Mouse (Mus musculus) intestine, embryonic 15.5 days (tissue): ENCODE measurements around the gene Rnf208. TPM values are rescaled to one million over a fixed set of nuclear protein-coding genes. Genes with fewer than 3 reads are reported as not detected.
"Not testable (repeated sequence)": the region's sequence is repeated elsewhere in the genome, so short reads cannot be mapped to it uniquely, and the experiment has no call there.

Experiments used
- ATAC-seq: fragments of 200-750 bp; cut with Nextera tagmentation; 2 replicates; pipeline ENCODE4 v1.8.0; 2017; ENCODE audit warnings: moderate TSS enrichment, moderate library complexity
- H3K27ac ChIP-seq: fragments of 300-500 bp; sonication (generic); 2 replicates; pipeline ENCODE4 v1.5.1; 2015; ENCODE audit warnings: mild to moderate bottlenecking, inconsistent platforms
- H3K27me3 ChIP-seq: fragments of 300-500 bp; sonication (generic); replicated peaks from 2 replicates; pipeline ENCODE4 v1.6.1; 2015; ENCODE audit warnings: inconsistent platforms
- H3K36me3 ChIP-seq: fragments of 300-500 bp; sonication (generic); 2 replicates; pipeline ENCODE4 v1.6.1; 2015; ENCODE audit warnings: inconsistent platforms
- H3K4me1 ChIP-seq: fragments of 300-500 bp; sonication (generic); replicated peaks from 2 replicates; pipeline ENCODE4 v1.6.1; 2015; ENCODE audit warnings: inconsistent platforms
- H3K4me2 ChIP-seq: fragments of 300-500 bp; sonication (generic); replicated peaks from 2 replicates; pipeline ENCODE4 v1.6.1; 2015; ENCODE audit warnings: mild to moderate bottlenecking, inconsistent platforms
- H3K4me3 ChIP-seq: fragments of 300-500 bp; sonication (generic); replicated peaks from 2 replicates; pipeline ENCODE4 v1.5.1; 2015; ENCODE audit warnings: inconsistent platforms
- H3K9ac ChIP-seq: fragments of 300-500 bp; sonication (generic); 2 replicates; pipeline ENCODE4 v1.6.1; 2015; ENCODE audit warnings: inconsistent platforms
- H3K9me3 ChIP-seq: fragments of 300-500 bp; sonication (generic); 2 replicates; pipeline ENCODE4 v1.6.1; 2016; ENCODE audit warnings: inconsistent platforms
- WGBS: fragments of 180-500 bp; shearing (Covaris S2); methylation state at CpG from one replicate; pipeline ENCODE4 v1.1.7; 2015; 5-methylcytosine and 5-hydroxymethylcytosine counted together
- polyA plus RNA-seq: library from polyadenylated mRNA; unstranded; fragments of >200 nt; fragmentation: Nextera tagmentation; extraction: Ambion mirVana; gene quantifications from 2 replicates; pipeline ENCODE4 v1.2.1, GENCODE M21; 2015

Rnf208 gene
- polyA plus RNA-seq, 1 experiment from 2014 or later, result 19.0 TPM

DNA sequence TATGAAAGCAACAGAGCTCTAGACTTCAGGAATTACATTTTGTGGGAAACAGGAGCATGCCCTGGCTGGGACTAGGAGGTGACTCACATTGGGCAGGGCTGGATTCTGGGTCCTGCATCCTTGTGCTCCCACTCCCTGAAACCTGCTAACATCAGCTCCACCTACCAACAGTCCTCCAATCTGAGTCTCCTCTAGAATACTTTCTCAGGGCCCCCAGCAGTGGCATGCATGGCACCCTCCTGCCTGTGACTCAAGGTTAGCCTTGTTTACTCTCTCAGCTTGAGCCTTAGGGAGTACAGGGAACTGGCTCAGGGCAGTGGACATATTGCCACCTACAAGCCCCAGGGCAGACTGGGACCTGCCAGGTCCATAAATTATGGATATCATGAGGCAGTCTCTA, 3.9 kb upstream of the Rnf208 start:
- Histone ChIP-seq H3K4me1 (peaks cover 18% of the 10 kb centered on the region), H3K27ac (0 out of 2 replicates have a peak overlapping the region, but pooled peaks have one; percentile 5), H3K4me3 (no peak overlapping the region), H3K9me3 (no peaks in the 10 kb centered on the region), H3K36me3 (no peaks in the 10 kb centered on the region), H3K27me3 (peaks cover 6% of the 10 kb centered on the region), H3K9ac (no peak overlapping the region), H3K4me2 (no peak overlapping the region)
- ATAC-seq, result no peak

DNA sequence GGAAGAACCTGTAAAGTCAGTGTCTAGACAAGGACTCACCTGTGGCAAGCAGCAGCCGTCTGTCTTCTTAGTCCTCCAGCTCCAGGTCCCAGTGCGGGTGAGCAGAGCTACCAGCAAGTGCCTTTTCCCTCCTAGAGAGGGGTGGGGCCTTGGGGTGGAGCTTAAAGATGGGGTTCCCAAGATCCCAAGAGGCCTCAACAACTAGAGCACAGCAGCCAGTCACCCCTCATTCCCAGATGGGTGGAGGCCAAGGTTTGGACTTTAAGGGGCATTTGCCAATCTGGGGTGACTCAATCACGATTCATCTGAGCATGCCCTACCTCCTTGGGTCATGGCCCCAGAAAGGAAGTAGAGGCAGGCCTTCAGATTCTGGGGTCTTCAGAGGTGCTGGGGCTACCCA, 2.3 kb upstream of the Rnf208 start:
- Histone ChIP-seq H3K4me2 (no peak overlapping the region), H3K4me1 (peaks cover 18% of the 10 kb centered on the region), H3K36me3 (no peaks in the 10 kb centered on the region), H3K9me3 (no peaks in the 10 kb centered on the region), H3K27me3 (peaks cover 6% of the 10 kb centered on the region), H3K27ac (no peak overlapping the region), H3K4me3 (no peak overlapping the region), H3K9ac (no peak overlapping the region)
- ATAC-seq, result no peak
- 96% methylated on average over 3 of the region's 3 CpGs for WGBS

DNA sequence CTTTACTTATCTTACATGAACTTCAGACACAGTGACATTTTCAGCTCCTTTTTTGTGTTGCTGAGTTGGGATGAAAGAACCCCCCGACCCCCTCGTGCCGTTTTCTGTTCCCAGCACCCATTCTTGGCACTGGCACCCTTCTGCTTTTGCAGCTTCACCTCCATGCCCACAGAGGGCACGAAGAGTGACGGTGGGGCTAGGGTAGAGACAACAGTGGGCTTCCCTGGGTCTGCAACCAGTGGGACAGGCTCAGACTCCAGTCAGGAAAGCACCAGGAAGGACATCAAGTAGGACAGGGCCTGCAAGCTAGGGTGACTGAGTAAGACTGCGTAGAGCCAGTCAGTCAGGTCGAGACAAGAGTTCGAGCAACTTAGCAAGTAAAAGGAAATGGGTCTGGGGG, 1.7 kb upstream of the Rnf208 start:
- Histone ChIP-seq H3K4me1 (peaks cover 18% of the 10 kb centered on the region), H3K9ac (0 out of 2 replicates have a peak overlapping the region, but pooled peaks have one; percentile 15), H3K4me2 (peak overlapping the region; percentile 97), H3K4me3 (peak overlapping the region; percentile 55), H3K9me3 (no peaks in the 10 kb centered on the region), H3K27ac (peak overlapping the region; percentile 72; the same call in 1 of the 2 replicates), H3K27me3 (peaks cover 6% of the 10 kb centered on the region), H3K36me3 (no peaks in the 10 kb centered on the region)
- WGBS, result 51% methylated on average over 8 of the region's 8 CpGs
- peak; percentile 10; the same call in 1 of the 2 replicates for ATAC-seq

DNA sequence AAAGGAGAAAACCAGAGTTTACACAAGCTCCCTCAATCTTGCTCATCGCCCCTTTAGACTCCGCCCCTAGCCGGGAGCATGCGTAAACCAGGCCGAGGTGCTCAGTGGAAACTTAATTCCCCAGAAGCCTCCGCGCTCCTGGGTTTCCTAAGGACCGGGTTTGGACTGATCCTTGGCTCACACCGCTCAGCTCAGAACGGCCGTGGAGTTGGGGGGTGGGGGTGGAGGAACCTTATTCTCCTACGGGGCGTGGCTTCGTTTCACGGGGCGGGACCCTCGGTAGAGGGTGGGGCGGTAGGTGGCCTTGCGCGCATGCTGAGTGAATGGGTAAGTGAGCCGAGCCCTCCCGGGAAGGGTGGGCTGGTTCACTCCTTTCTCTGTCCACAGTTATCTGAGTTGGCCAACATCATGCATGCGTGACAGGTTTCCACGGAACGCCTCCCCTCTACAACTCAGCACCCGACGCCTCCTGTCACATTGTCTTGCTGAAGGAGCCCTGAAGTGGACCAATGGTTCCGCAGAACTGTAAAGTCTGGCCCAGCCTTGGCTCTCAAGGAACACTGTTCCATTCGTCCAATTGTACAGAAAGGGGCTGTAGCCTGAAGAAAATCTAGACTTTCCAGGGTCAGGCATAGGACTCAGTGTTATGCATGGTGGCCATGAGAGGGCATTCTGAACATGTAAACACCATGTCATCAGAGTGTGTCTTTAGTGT, 1.2 kb upstream of the Rnf208 start:
- Histone ChIP-seq H3K36me3 (no peaks in the 10 kb centered on the region), H3K27me3 (peaks cover 6% of the 10 kb centered on the region), H3K9ac (0 out of 2 replicates have a peak overlapping the region, but pooled peaks have one; percentile 15), H3K27ac (peak overlapping the region; percentile 72), H3K4me1 (peaks cover 20% of the 10 kb centered on the region), H3K9me3 (no peaks in the 10 kb centered on the region), H3K4me3 (peak overlapping the region; percentile 55), H3K4me2 (peak overlapping the region; percentile 97)
- peak; percentile 80 for ATAC-seq
- WGBS, result 2% methylated on average over 29 of the region's 29 CpGs

DNA sequence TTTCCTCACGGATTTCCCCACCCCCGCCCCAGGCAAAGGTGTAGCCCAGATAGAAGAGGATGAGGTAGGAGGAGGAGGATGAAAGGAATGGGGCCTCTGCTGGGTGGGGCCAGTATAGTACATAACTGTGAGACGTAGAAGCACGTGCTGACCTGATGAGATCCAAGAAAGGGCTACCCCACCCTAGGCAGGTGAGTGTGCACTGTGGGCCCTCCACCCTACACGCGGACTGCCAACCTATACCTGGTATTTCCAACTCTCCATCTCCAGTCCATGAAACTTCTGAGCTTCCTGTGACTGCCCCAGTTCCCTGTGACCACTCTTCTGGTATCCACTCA, 648 bp upstream of the Rnf208 start:
- WGBS, result 12% methylated on average over 6 of the region's 6 CpGs
- Histone ChIP-seq H3K9ac (peak overlapping the region; percentile 57; the same call in 1 of the 2 replicates), H3K4me3 (peak overlapping the region; percentile 55), H3K27me3 (peaks cover 6% of the 10 kb centered on the region), H3K9me3 (no peaks in the 10 kb centered on the region), H3K4me2 (peak overlapping the region; percentile 97), H3K27ac (peak overlapping the region; percentile 72; the same call in 1 of the 2 replicates), H3K4me1 (peaks cover 20% of the 10 kb centered on the region), H3K36me3 (no peaks in the 10 kb centered on the region)
- peak; percentile 63 for ATAC-seq

DNA sequence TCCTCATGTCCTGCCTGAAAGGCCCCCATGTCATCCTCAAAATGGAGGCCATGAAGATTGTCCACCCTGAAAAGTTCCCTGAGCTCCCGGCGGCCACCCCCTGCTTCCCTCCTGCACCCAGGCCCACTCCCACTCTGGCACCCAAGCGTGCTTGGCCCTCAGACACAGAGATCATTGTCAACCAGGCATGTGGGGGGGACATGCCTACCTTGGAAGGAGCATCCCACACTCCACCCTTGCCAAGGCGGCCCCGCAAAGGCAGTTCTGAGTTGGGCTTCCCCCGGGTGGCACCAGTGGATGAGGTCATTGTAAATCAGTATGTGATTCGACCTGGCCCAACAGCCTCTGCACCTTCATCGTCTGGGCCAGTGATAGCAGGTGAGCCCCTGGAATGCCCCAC, 1.3 kb downstream of the Rnf208 start:
- H3K36me3 ChIP-seq, result 0 out of 2 replicates have a peak, but pooled peaks cover 3% of the 10 kb centered on the region
- no peak for ATAC-seq
- H3K27me3 ChIP-seq, result peaks cover 6% of the 10 kb centered on the region
- 67% methylated on average over 8 of the region's 8 CpGs for WGBS
- H3K9me3 ChIP-seq, result no peaks in the 10 kb centered on the region
- peaks cover 17% of the 10 kb centered on the region for H3K4me1 ChIP-seq
- H3K4me2 ChIP-seq, result peak overlapping the region; percentile 97
- no peak overlapping the region for H3K27ac ChIP-seq
- H3K4me3 ChIP-seq, result 0 out of 2 replicates have a peak overlapping the region, but pooled peaks have one; percentile 55
- H3K9ac ChIP-seq, result no peak overlapping the region

DNA sequence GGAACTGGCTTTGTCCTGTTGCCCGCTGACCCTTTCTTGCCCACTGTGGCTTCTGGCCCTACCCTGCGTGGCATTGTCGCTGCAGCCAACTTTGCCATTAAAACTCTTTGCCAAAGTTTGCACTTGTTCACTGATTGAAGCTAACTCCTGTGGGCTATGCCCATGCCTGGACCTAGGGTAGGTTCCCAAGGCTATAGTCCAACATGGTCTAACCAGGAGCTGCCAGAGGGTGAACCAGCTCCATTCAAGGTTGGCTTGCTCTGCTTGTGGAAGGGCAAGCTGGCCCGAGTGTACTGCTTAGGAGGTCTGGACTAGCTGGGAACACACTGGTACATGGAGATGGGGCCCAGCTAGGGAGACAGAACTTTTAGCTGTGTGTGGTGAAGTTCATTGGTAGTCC, 2.1 kb downstream of the Rnf208 start:
- no peak overlapping the region for H3K27ac ChIP-seq
- peaks cover 6% of the 10 kb centered on the region for H3K27me3 ChIP-seq
- peaks cover 9% of the 10 kb centered on the region; the same call in 1 of the 2 replicates for H3K36me3 ChIP-seq
- no peaks in the 10 kb centered on the region for H3K9me3 ChIP-seq
- H3K4me3 ChIP-seq, result no peak overlapping the region
- peaks cover 17% of the 10 kb centered on the region for H3K4me1 ChIP-seq
- no peak overlapping the region for H3K4me2 ChIP-seq
- no peak for ATAC-seq
- 87% methylated on average over 4 of the region's 4 CpGs for WGBS
- 0 out of 2 replicates have a peak overlapping the region, but pooled peaks have one; percentile 8 for H3K9ac ChIP-seq

DNA sequence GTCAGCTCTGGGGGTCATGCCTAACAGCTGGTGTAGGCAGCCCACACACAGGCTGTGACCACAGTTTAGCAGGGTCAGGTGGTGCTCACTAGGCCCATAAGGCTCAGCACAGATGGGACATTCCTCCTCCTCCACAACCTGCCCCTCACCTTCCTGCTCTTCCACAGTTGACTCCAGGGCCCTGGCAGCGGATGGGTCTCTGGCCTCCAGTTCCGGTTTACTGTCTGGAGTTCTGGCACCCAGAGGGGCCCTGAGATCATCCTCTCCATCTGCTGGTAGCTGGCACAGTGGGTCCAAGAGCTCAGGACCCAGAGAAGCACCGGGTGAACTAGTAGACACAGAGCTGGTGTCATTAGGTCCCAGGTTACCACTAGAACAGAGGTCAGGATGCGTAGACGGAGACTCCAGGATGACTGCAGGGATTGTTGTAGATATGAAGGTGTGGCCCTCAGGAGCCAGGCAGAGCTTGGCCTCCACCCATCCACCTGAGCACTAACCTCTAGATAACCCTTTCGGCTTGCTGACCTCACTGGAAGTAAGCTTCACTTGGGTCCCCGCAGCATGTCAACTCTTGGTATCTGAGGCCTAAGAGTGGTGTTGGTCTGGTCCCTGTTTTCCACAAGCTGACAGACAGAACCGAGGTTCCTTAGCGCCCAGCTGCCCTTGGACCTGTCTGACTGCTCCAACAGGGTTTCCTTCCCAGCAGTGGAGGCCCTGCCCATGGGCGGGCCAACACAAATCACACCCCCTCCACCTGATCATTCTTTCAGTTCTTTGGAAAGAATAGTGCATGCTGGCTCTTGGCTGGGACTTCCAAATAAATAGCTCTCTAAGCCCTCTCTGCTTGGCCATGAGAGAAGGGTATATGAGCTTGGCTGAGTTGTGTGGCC, 4.4 kb downstream of the Rnf208 start, which contains the start of gene AL732309.1:
TSS of gene AL732309.1 (minus strand) at position 681 of the 890 bp plus-strand sequence.
- H3K27me3 ChIP-seq, result peaks cover 6% of the 10 kb centered on the region
- H3K9ac ChIP-seq, result no peak within 1 kb of the TSS
- H3K36me3 ChIP-seq, result peaks cover 18% of the 10 kb centered on the region
- 80% methylated on average over 10 of the region's 10 CpGs for WGBS
- H3K4me2 ChIP-seq, result peak within 1 kb of the TSS; percentile 24; the same call in 1 of the 2 replicates
- no peaks in the 10 kb centered on the region for H3K9me3 ChIP-seq
- H3K27ac ChIP-seq, result peak within 1 kb of the TSS; percentile 36; the same call in 1 of the 2 replicates
- no peak within 1 kb of the TSS for H3K4me3 ChIP-seq
- H3K4me1 ChIP-seq, result peaks cover 11% of the 10 kb centered on the region
- peak; percentile 74 for ATAC-seq

DNA sequence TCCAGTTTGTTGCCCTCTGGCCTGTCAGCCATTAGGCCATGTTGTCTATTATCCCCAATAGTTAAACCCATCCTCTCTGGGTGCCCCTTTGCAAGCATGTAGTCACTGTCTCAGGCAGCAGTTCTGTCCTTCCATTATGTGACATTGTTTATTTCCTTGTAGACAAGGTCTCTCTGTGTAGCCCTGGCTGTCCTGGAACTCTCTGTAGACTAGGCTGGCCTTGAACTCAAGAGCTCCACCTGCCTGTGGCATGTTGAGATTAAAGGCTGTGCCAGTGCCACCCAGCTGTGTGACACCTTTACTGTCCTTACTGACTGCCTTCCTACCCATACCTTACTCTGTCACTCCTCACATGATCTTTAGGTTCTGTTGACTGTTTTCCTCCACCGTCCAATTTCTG, 10.3 kb downstream of the Rnf208 start:
- WGBS, result 92% methylated on average over 1 of the region's 1 CpGs
- Histone ChIP-seq H3K27me3 (no peaks in the 10 kb centered on the region), H3K4me1 (peaks cover 18% of the 10 kb centered on the region), H3K9me3 (no peaks in the 10 kb centered on the region), H3K4me3 (no peak overlapping the region), H3K36me3 (peaks cover 27% of the 10 kb centered on the region), H3K4me2 (no peak overlapping the region), H3K9ac (no peak overlapping the region), H3K27ac (no peak overlapping the region)
- ATAC-seq, result no peak

DNA sequence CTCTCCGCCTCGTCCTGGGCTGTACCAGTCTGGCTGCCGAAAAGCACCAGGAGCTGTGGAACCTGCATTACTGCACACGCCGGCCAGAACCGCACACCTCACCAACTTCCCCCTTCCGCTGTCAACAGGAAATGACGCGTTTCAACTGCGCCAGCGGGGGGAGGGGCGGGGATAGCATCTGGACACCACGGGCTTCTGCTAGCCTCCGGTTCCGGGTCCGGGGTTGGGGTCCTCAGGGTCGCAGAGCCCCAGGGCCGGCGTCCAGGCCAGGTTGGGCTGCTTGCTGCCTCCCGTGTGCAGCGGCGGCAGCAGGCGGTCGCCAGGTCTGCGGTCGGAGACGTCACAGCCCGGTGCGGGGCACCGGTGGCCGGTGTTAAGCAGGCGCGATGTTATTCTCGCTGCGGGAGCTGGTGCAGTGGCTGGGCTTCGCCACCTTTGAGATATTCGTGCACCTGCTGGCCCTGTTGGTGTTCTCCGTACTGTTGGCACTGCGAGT, 13.3 kb downstream of the Rnf208 start, which contains the start of gene Tmem203:
TSS of gene Tmem203 (plus strand) at position 156 of the 496 bp plus-strand sequence.
- Histone ChIP-seq H3K36me3 (peaks cover 13% of the 10 kb centered on the region; the same call in 1 of the 2 replicates), H3K4me2 (peak within 1 kb of the TSS; percentile 92), H3K27me3 (no peaks in the 10 kb centered on the region), H3K4me1 (peaks cover 18% of the 10 kb centered on the region), H3K9me3 (no peaks in the 10 kb centered on the region), H3K27ac (peak within 1 kb of the TSS; percentile 69), H3K9ac (peak within 1 kb of the TSS; percentile 77), H3K4me3 (peak within 1 kb of the TSS; percentile 92)
- 0% methylated on average over 39 of the region's 39 CpGs for WGBS
- ATAC-seq, result peak; percentile 90

DNA sequence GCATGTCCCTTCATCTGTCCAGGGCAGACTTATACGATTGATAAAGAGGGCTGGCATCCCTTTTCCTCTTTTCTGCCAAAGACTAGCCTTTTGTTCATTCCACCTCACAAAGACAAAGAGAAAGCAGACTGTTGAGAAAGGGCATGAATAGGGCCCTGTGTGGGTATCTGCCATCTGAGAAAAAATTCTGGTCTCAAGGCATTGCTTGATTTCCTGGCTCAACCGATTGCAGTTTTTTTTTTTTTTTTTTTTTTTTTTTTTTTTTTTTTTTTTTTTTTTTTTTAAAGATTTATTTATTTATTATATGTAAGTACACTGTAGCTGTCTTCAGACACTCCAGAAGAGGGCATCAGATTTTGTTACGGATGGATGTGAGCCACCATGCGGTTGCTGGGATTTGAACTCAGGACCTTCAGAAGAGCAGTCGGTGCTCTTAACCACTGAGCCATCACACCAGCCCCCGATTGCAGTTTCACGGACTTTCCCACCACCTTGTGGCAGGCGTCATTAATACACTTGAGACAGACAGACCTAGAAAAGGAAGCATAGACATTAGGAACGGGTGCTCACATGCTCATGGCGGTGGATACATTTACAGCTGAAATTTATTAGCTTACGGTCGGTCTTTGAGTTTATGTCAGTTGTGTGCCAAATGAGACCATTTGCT, 14.5 kb downstream of the Rnf208 start:
- ATAC-seq, H3K27me3 ChIP-seq, H3K9me3 ChIP-seq, H3K27ac ChIP-seq, H3K36me3 ChIP-seq: not testable (repeated sequence)
- Histone ChIP-seq H3K4me3 (peak overlapping the region; percentile 92), H3K9ac (peak overlapping the region; percentile 77; the same call in 1 of the 2 replicates), H3K4me1 (peaks cover 18% of the 10 kb centered on the region), H3K4me2 (peak overlapping the region; percentile 92)
- 56% methylated on average over 12 of the region's 12 CpGs for WGBS
